Mouse (Mus musculus) ES-Bruce4 (cell line): ENCODE measurements around the gene H2-M3.
"Not testable (repeated sequence)": the region's sequence is repeated elsewhere in the genome, so short reads cannot be mapped to it uniquely, and the experiment has no call there.

ENCODE experiments used
- CTCF ChIP-seq: IDR thresholded peaks from one replicate; pipeline ENCODE4 v1.8.1; 2011; ENCODE audit warnings: low read depth, low read length
- EP300 ChIP-seq: IDR thresholded peaks from 2 replicates; pipeline ENCODE4 v1.6.1; 2011; ENCODE audit warnings: low read depth, low read length; ENCODE audit not compliant: insufficient read depth
- POLR2A ChIP-seq: IDR thresholded peaks from one replicate; pipeline ENCODE4 v1.8.1; 2011; ENCODE audit warnings: low read length; ENCODE audit not compliant: insufficient read depth

DNA sequence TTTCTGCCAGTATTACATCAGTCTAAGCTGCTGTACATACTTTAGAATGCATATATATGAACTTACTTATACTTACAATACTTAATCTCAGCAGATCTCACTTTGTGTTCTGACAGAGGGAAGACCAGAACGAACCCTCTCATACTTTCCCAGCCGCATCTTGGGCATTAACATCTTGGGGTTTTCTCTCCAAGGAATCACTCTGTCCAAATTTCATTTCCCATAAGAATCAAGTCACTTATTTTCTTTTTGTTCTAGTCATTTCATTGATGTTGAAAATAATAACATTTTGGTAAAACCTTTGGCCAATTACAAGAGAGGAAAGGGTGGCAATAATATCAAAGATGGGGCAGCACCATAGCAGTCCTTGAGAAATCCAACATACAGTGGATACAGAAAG is 32.8 kb upstream of the H2-M3 start, which contains the start of gene Olfr97:
- TF ChIP-seq CTCF, POLR2A, EP300: not testable (repeated sequence)
